Mouse (Mus musculus) gastrocnemius, adult 8-10 months (tissue): ENCODE results near the gene Zbtb5. TPM values are rescaled to one million over a fixed set of nuclear protein-coding genes. Genes with fewer than 3 reads are reported as not detected.
"Not testable (repeated sequence)": the region's sequence is repeated elsewhere in the genome, so short reads cannot be mapped to it uniquely, and the experiment has no call there.

ENCODE experiments used
- DNase-seq, 2 experiments: peaks; one replicate each; pipeline ENCODE4 v3.0.0; 2022; ENCODE audit warnings: low spot score in 2 of 2
- total RNA-seq, 4 experiments: library from RNA; stranded (reverse); gene quantifications; 2 replicates each; pipeline ENCODE4 v1.2.4; 2022

The Zbtb5 gene
- total RNA-seq, 4 experiments from 2014 or later: 2.2 to 2.7 (median 2.5) TPM

DNA sequence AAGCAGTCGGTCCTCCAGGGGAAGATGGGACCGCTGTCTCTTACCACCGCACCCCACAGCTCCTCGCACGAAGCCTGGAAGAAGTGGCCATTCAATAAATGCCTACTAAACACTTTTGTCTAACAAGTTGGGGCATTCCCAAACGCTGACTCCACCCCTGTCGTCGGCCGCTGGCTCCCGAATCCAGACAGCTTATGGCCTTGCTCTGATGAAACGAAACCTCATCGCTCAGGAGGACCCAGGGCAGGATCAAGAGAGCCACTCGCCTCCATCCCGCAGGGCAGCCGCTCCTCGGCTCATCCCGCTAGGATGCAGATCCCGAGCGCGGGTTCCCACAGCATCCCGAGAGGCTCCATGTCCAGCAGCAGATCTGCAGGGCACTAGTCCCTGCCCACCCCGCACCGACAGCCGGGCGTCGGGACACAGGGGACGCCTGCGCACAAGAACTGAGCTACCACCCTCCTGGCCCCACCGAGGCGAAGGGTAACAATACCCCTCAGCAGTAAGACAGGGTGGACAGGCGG is 569 bp downstream of the Zbtb5 start:
- peak; percentile 38 to 47 for DNase-seq

DNA sequence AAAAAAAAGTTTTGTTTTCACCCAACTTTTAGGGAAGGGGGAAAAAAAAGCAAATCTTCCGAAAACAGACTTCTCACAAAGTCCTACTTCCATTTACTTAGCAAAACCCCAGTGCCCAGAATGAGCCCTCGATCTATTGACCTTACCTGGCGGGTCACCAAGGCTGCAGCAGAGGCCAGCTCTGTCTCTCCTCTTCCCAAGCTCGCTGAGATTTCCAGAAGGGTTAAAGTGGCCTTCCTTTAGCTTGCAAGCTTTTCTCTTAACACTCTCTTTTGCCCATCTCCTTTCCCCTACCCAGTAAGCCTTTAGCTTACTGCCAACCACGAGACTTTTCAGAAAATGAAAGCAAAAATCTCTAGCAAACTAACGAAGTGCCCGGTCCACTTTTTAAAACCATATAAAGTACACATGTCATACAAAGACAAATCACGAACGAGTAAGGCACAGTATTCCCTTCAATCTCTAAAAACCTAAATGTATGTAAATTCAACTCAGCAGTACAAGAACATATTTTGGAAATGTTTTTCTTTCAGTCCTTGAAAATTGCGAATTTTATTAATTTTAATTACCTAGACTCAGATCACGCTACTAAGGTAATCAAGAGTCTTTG is 1.3 kb downstream of the Zbtb5 start:
- no peak for DNase-seq

GRCm38 (mm10) chr4:45005452-45005851 is 6.8 kb downstream of the Zbtb5 start:
- no peak for DNase-seq

GRCm38 (mm10) chr4:45000001-45000400 is 12.2 kb downstream of the Zbtb5 start:
- no peak for DNase-seq

DNA sequence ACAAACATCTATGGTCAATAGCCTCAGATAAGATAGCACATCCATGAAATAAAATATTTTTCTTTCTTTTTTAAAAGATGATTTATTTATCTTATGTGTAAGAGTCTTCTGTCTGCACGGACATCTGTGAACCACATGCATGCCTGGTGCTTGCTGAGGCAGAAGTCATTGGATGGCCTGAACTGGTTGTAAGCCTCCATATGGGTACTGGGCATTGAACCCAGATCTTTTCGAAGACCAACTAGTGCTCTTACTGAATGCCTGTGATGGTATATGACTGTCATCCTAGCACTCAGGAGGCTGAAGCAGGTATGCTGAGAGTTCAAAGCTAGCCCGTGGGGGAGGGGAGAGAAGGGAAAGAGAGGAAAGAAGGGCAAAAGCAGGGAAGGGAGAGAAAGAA is 14.1 kb downstream of the Zbtb5 start:
- DNase-seq: no peak

- no peak for DNase-seq
Observed at GRCm38 (mm10) chr4:44994776-44995175, 17.4 kb downstream of the Zbtb5 start.

- DNase-seq: no peak
Observed at GRCm38 (mm10) chr4:44993847-44994246, 18.4 kb downstream of the Zbtb5 start.

DNA sequence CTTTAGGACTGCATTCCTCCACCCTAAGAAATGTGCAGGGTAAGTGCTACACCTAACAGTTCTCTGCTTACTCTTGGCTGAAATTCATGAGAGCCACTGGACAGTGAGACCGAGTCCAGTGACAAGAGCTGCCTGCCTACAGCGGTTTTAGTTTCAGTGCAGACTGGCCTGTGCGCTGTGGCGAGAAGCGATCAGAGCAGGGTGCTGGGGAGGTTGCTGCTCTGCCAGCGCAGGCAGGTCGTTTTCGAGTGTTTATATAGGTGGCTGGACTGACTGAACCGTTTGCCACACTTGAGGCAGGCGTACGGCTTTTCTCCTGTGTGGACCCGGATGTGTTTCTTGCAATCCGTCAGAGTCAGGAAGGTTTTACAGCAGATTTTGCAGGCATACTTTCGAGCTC is 19.0 kb downstream of the Zbtb5 start:
- DNase-seq: not testable (repeated sequence)

- DNase-seq: not testable (repeated sequence)
Observed at GRCm38 (mm10) chr4:44992330-44992729, 19.9 kb downstream of the Zbtb5 start.

GRCm38 (mm10) chr4:44990560-44990959 is 21.7 kb downstream of the Zbtb5 start:
- DNase-seq: no peak

- no peak for DNase-seq
Observed at GRCm38 (mm10) chr4:44983131-44983740, 29.0 kb downstream of the Zbtb5 start.

GRCm38 (mm10) chr4:44982440-44983130 is 29.6 kb downstream of the Zbtb5 start:
- DNase-seq: no peak

DNA sequence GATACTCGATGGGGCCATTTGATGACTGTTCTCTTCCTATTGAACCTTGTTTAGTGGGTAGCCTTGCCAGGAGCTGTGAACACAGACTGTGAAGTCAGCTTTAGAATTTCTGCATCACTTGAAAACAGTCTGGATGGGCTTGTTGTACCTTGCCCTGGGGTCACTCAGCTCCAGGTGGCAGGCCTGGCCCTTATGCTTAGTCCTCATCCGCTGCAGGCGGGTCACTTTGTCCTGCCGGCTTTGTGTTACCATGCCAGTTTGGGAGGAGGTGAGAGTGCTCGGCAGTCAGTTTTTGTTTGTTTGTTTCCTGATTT is 30.3 kb downstream of the Zbtb5 start:
- DNase-seq: no peak

- peak; percentile 71 to 80 for DNase-seq
Observed at GRCm38 (mm10) chr4:44981280-44981973, 30.8 kb downstream of the Zbtb5 start, which contains the start of gene Grhpr. Gene Grhpr, plus strand, starts transcription at chr4:44981395.

GRCm38 (mm10) chr4:44979794-44980338 is 32.3 kb downstream of the Zbtb5 start:
- DNase-seq: no peak

DNA sequence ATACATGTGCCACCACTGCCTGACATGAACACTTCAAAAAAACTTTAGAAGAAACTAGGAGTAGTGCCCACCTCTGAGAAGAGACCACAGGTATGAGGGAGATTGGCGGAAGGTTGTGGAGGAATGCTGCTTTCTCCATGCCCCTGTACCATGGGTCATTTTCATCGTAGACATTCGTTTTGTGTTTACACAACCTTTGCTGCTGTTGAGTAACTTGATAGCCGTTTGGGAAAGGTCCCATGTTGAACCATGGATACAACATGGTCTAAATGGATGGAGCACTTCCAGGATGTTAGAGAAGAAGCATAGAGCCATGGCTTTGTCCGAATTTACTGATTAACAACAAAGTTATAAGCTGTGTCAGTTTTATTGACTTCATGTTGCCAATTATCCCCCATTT is 34.0 kb downstream of the Zbtb5 start:
- DNase-seq: no peak

DNA sequence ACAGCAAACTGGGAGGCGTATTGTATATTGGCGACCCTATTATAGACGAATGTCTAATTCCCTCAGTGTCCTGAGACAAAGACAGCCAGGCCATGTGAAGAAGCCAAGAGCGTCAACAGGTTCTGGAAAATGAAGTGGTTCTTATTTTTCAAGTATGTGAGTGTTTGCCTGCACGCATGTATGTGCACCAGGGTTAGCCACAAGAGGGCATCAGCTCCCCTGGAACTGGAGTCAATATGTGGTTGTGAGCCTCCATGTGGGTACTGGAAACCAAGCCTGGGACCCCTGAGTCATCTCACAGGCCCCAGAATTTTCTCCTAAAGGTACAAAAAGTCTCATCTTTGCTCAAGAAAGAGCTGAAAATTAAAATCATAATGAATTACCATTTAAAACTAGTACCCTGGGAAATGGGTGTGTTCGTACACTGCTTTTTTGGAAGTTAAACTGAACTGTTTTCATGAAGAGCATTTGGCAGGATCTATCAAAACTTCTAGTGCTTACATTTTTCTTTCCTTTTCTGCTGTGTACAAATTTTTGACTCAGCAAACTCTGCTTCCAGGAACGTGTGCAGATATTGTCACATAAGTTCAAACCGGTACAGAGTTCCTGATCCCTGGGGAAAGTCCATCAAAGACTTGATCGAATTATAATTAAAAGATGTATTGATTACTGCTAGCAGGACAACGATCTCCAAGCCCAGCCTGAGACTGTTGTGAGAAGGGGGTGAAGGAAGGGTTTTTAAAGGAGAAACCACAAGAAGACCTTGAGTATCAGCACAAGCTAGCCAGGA is 35.1 kb downstream of the Zbtb5 start:
- no peak for DNase-seq

DNA sequence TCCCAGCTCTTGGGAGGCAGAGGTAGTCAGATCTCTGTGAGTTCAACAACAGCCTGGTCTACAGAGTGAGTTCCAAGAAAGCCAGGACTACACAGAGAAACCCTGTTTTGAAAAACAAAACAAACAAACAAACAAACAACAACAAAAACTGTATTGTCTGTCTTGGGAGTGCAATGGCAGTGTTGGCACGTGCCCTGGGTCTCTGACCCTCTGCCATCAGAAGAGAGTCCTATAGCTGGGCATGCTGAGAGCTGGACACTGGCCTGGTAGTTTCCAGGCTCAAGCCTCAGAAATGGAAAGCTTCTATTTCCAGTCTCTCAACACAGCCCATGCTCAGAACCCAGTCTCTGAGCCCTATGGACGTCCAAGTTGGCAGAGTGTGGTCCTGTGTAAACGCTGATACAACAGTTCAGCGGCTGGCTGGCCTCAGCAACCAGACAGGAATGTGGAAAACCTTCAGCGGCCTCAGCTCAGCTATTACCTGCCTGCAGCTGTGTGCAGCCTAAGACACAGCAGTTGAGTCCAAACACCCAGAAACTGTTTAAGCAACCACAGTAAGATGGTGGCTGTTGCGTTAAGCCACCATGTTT is 36.1 kb downstream of the Zbtb5 start:
- no peak for DNase-seq

- DNase-seq: no peak
Observed at GRCm38 (mm10) chr4:44974331-44974730, 37.9 kb downstream of the Zbtb5 start.

- no peak for DNase-seq
Observed at GRCm38 (mm10) chr4:44973871-44974270, 38.3 kb downstream of the Zbtb5 start.

DNA sequence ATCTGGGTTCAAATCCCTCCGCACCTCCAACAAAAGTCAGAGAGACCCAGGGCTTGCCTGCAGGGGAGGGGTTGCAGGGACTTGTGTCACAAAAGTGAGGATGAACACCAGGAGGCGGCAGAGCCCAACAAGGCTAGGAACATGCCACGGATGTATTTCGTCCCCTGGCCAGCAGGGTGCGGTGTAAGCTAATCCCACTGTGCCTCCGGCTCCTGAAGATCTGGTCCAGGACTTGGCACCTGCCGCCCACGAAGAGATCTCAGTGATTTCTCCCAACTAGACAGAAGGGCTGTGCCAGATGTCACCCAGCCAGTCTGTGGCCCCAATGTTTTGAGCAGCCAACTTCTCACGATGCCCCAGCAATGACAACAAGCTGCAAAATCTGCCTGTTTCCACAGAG is 38.8 kb downstream of the Zbtb5 start:
- peak; percentile 67 to 75 for DNase-seq
